Mouse (Mus musculus): ENCODE data around the gene Cabp2. TPM values are rescaled to one million over a fixed set of nuclear protein-coding genes. Genes with fewer than 3 reads are reported as not detected.
A peak's percentile ranks its signal among the peaks of the same experiment; 100 is the strongest.
"Not testable (repeated sequence)": the region's sequence is repeated elsewhere in the genome, so short reads cannot be mapped to it uniquely, and the experiment has no call there.

Gene Cabp2
- total RNA-seq (2021) (not detected), polyA plus RNA-seq (2012; rRNA removed) (not detected in 2 replicates)
- long read RNA-seq: 0 reads

DNA sequence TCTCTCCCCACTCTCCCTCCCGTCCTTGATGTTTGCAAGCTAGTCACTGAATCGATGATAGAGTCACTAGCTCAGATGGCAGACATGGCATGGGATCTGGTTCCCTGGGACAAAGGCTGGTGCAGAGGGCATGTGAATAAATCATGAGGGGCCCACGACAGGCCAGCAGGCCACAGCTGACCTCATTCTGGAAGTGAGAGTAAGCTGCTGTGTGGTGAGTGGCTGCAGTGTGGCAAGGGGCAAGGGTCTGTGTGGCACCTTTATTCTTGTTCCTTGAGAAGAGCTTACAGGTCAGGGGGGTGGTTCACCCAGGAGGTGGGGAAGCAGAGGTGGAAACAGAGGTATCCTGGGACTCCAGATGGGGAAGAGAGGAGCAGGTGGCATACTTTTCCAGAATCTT lies at the start of gene Cabp2:
Gene Cabp2, plus strand, starts transcription at position 185 of the 400 bp plus-strand sequence.
- H3K27me3 ChIP-seq (ENCODE audit: control insufficient read depth, insufficient read depth, low read length): no peaks in the 10 kb centered on the region
- intact Hi-C loops (cut with DNase I): no loop called here
- 78% methylated on average over 3 of the region's 3 CpGs for WGBS

DNA sequence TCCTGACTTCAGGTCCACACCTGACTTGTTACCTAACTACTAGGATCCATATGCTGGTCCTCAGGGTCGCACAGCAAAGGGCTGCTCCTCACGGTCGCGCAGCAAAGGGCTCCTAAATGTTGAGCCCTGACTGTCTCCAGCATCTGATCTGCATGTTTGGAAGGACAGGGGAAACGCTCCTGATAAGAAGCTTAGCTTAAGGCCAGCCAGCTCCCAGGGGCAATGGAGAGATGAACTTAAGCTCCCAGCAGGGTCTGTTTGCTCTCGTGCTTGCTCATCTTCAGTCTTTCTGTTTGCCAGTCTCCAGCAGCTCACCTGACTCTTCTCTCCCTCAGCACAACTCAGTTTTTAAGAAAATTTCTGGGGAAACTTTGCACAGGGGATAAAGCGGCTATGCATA lies 48.7 kb upstream of the Cabp2 start:
- Histone ChIP-seq H3K27ac (no peak overlapping the region), H3K36me3 (ENCODE audit: control insufficient read depth, insufficient read depth, low read length) (no peaks in the 10 kb centered on the region), H3K27me3 (ENCODE audit: control insufficient read depth, insufficient read depth, low read length) (no peaks in the 10 kb centered on the region), H3K4me3 (no peak overlapping the region), H3K4me1 (ENCODE audit: control insufficient read depth, insufficient read depth, low read length) (peaks cover 1% of the 10 kb centered on the region; the same call in 1 of the 2 replicates), H3K79me2 (replicated peaks; ENCODE audit: control insufficient read depth, insufficient read depth, low read length) (no peaks in the 10 kb centered on the region), H3K9ac (ENCODE audit: low read depth, low read length) (no peak overlapping the region)
- no peak for DNase-seq
- intact Hi-C loops (cut with DNase I): no loop called here
- TF ChIP-seq POLR2A (IDR thresholded peaks at IDR 0.05; ENCODE audit: insufficient read depth, low read depth, low read length) (no peak), EP300 (IDR thresholded peaks at IDR 0.05; ENCODE audit: insufficient read depth, low read depth, low read length) (no peak), CTCF (IDR thresholded peaks at IDR 0.05) (no peak)
- 46% methylated on average over 7 of the region's 7 CpGs for WGBS

More for the DNA sequence above, at the start of gene Cabp2:
- Histone ChIP-seq H3K79me2 (replicated peaks; ENCODE audit: control insufficient read depth, insufficient read depth, low read length) (no peaks in the 10 kb centered on the region), H3K4me3 (no peak within 1 kb of the TSS), H3K27ac (no peak within 1 kb of the TSS), H3K9ac (ENCODE audit: low read depth, low read length) (no peak within 1 kb of the TSS), H3K4me1 (ENCODE audit: control insufficient read depth, insufficient read depth, low read length) (no peaks in the 10 kb centered on the region), H3K36me3 (ENCODE audit: control insufficient read depth, insufficient read depth, low read length) (no peaks in the 10 kb centered on the region)
- DNase-seq: no peak
- no peak for TF ChIP-seq POLR2A (IDR thresholded peaks at IDR 0.05; ENCODE audit: insufficient read depth, low read depth, low read length)
- no peak for TF ChIP-seq EP300 (IDR thresholded peaks at IDR 0.05; ENCODE audit: insufficient read depth, low read depth, low read length)
- TF ChIP-seq CTCF (IDR thresholded peaks at IDR 0.05): no peak

DNA sequence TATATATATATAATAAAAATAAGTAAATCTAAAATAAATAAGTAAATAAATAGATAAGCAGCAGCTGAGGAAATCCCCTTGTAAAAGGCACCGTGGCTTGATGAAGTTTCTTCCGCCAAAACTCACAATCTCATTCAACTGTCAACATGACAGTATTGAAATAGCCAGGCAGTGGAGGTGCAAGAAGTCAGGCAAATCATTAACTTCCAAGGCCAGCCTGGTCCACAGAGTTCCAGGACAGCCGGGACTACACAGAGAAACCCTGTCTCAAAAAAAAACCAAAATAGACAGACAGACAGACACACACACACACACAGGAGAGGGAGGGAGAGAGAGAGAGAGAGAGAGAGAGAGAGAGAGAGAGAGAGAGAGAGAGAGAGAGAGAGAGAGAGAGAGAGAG lies 48.1 kb upstream of the Cabp2 start:
- TF ChIP-seq CTCF (IDR thresholded peaks at IDR 0.05) (no peak), POLR2A (IDR thresholded peaks at IDR 0.05; ENCODE audit: insufficient read depth, low read depth, low read length) (no peak), EP300 (IDR thresholded peaks at IDR 0.05; ENCODE audit: insufficient read depth, low read depth, low read length) (no peak)
- intact Hi-C loops (cut with DNase I): no loop called here

GRCm38 (mm10) chr19:4033742-4034141 lies 47.6 kb upstream of the Cabp2 start:
- intact Hi-C loops (cut with DNase I): no loop called here
- Histone ChIP-seq H3K36me3 (ENCODE audit: control insufficient read depth, insufficient read depth, low read length) (no peaks in the 10 kb centered on the region), H3K9ac (ENCODE audit: low read depth, low read length) (no peak overlapping the region), H3K79me2 (replicated peaks; ENCODE audit: control insufficient read depth, insufficient read depth, low read length) (no peaks in the 10 kb centered on the region), H3K27me3 (ENCODE audit: control insufficient read depth, insufficient read depth, low read length) (no peaks in the 10 kb centered on the region), H3K4me3 (no peak overlapping the region), H3K27ac (no peak overlapping the region), H3K4me1 (ENCODE audit: control insufficient read depth, insufficient read depth, low read length) (peaks cover 4% of the 10 kb centered on the region)
- TF ChIP-seq CTCF (IDR thresholded peaks at IDR 0.05) (no peak), POLR2A (IDR thresholded peaks at IDR 0.05; ENCODE audit: insufficient read depth, low read depth, low read length) (no peak), EP300 (IDR thresholded peaks at IDR 0.05; ENCODE audit: insufficient read depth, low read depth, low read length) (no peak)
- no peak for DNase-seq
- WGBS: 69% methylated on average over 5 of the region's 5 CpGs

More for the DNA sequence above, 48.1 kb upstream of the Cabp2 start:
- Histone ChIP-seq H3K9ac (ENCODE audit: low read depth, low read length) (no peak overlapping the region), H3K27me3 (ENCODE audit: control insufficient read depth, insufficient read depth, low read length) (no peaks in the 10 kb centered on the region), H3K4me1 (ENCODE audit: control insufficient read depth, insufficient read depth, low read length) (peaks cover 3% of the 10 kb centered on the region), H3K79me2 (replicated peaks; ENCODE audit: control insufficient read depth, insufficient read depth, low read length) (no peaks in the 10 kb centered on the region), H3K36me3 (ENCODE audit: control insufficient read depth, insufficient read depth, low read length) (no peaks in the 10 kb centered on the region), H3K4me3 (no peak overlapping the region), H3K27ac (no peak overlapping the region)
- no peak for DNase-seq
- 54% methylated on average over 3 of the region's 3 CpGs for WGBS

- no peak overlapping the region for H3K4me3 ChIP-seq
- TF ChIP-seq CTCF (IDR thresholded peaks at IDR 0.05) (no peak), POLR2A (IDR thresholded peaks at IDR 0.05; ENCODE audit: insufficient read depth, low read depth, low read length) (no peak), EP300 (IDR thresholded peaks at IDR 0.05; ENCODE audit: insufficient read depth, low read depth, low read length) (no peak)
- no peak overlapping the region for H3K27ac ChIP-seq
- H3K9ac ChIP-seq (ENCODE audit: low read depth, low read length): no peak overlapping the region
- no peaks in the 10 kb centered on the region for H3K36me3 ChIP-seq (ENCODE audit: control insufficient read depth, insufficient read depth, low read length)
- peaks cover 4% of the 10 kb centered on the region for H3K4me1 ChIP-seq (ENCODE audit: control insufficient read depth, insufficient read depth, low read length)
- intact Hi-C loops (cut with DNase I): no loop called here
- DNase-seq: no peak
- WGBS: 77% methylated on average over 12 of the region's 12 CpGs
- no peaks in the 10 kb centered on the region for H3K27me3 ChIP-seq (ENCODE audit: control insufficient read depth, insufficient read depth, low read length)
- no peaks in the 10 kb centered on the region for H3K79me2 ChIP-seq (replicated peaks; ENCODE audit: control insufficient read depth, insufficient read depth, low read length)
Measured at GRCm38 (mm10) chr19:4036327-4037045, 44.9 kb upstream of the Cabp2 start.

GRCm38 (mm10) chr19:4037154-4037787 lies 44.1 kb upstream of the Cabp2 start:
- H3K79me2 ChIP-seq (replicated peaks; ENCODE audit: control insufficient read depth, insufficient read depth, low read length); intact Hi-C loops (cut with DNase I); H3K36me3 ChIP-seq (ENCODE audit: control insufficient read depth, insufficient read depth, low read length); DNase-seq; H3K4me1 ChIP-seq (ENCODE audit: control insufficient read depth, insufficient read depth, low read length); H3K27me3 ChIP-seq (ENCODE audit: control insufficient read depth, insufficient read depth, low read length): not testable (repeated sequence)
- peak overlapping the region; percentile 92 for H3K9ac ChIP-seq (ENCODE audit: low read depth, low read length)
- WGBS: 28% methylated on average over 8 of the region's 8 CpGs
- peak overlapping the region; percentile 80 for H3K27ac ChIP-seq
- H3K4me3 ChIP-seq: peak overlapping the region; percentile 59
